Mouse (Mus musculus) ES-E14 (cell line): ENCODE results near the gene Cd2bp2. TPM values are rescaled to one million over a fixed set of nuclear protein-coding genes. Genes with fewer than 3 reads are reported as not detected.

Experiments
- DNase-seq: peaks from one replicate; pipeline ENCODE4 v3.0.0-alpha.2; 2013; ENCODE audit warnings: low read depth, low spot score
- H3K27ac ChIP-seq: 2 replicates; pipeline ENCODE4 v1.5.1; 2012; ENCODE audit warnings: low read depth, mild to moderate bottlenecking, low read length, moderate library complexity, mixed read lengths; ENCODE audit not compliant: poor library complexity, insufficient read depth, severe bottlenecking
- H3K36me3 ChIP-seq: 2 replicates; pipeline ENCODE4 v1.6.1; 2012; ENCODE audit warnings: mild to moderate bottlenecking, low read length, moderate library complexity, mixed read lengths; ENCODE audit not compliant: control insufficient read depth, poor library complexity, insufficient read depth, severe bottlenecking
- H3K4me1 ChIP-seq, 2 experiments: fragments of 150-350 bp in 1 of 2; sonication (generic) in 1 of 2; 2 replicates each; pipeline ENCODE4 v1.6.1; 2012; ENCODE audit warnings: low read length in 2 of 2, mild to moderate bottlenecking in 1 of 2, mixed read lengths in 1 of 2; ENCODE audit not compliant: control insufficient read depth in 2 of 2, insufficient read depth in 2 of 2, poor library complexity in 1 of 2
- H3K4me3 ChIP-seq, 2 experiments: fragments of 150-350 bp in 1 of 2; sonication (generic) in 1 of 2; 2 replicates each; pipeline ENCODE4 v1.5.1; 2012; ENCODE audit warnings: low read length in 2 of 2, low read depth in 1 of 2, mild to moderate bottlenecking in 1 of 2, mixed read lengths in 1 of 2; ENCODE audit not compliant: insufficient read depth in 1 of 2, poor library complexity in 1 of 2, severe bottlenecking in 1 of 2
- H3K9ac ChIP-seq: 2 replicates; pipeline ENCODE4 v1.6.1; 2012; ENCODE audit warnings: low read depth, mild to moderate bottlenecking, low read length, mixed read lengths; ENCODE audit not compliant: poor library complexity, insufficient read depth, severe bottlenecking
- H3K9me3 ChIP-seq: fragments of 150-350 bp; sonication (generic); 2 replicates; pipeline ENCODE4 v1.6.1; 2012; ENCODE audit warnings: low read depth, mild to moderate bottlenecking, low read length; ENCODE audit not compliant: control insufficient read depth, insufficient read depth
- CHD2 ChIP-seq: IDR thresholded peaks from 2 replicates; pipeline ENCODE4 v1.6.1; 2014; ENCODE audit warnings: mild to moderate bottlenecking, low read depth, low read length, inconsistent platforms
- HCFC1 ChIP-seq: IDR thresholded peaks from 2 replicates; pipeline ENCODE4 v1.6.1; 2012; ENCODE audit warnings: low read length, inconsistent platforms, borderline replicate concordance; ENCODE audit not compliant: insufficient read depth
- MAFK ChIP-seq: IDR thresholded peaks from 2 replicates; pipeline ENCODE4 v1.6.1; 2014; ENCODE audit warnings: mild to moderate bottlenecking, low read depth, low read length, inconsistent platforms; ENCODE audit not compliant: insufficient read depth
- ZC3H11A ChIP-seq: IDR thresholded peaks from 2 replicates; pipeline ENCODE4 v1.6.1; 2012; ENCODE audit warnings: low read depth, mild to moderate bottlenecking, inconsistent platforms, low read length, borderline replicate concordance
- ZNF384 ChIP-seq: IDR thresholded peaks from 2 replicates; pipeline ENCODE4 v1.6.1; 2012; ENCODE audit warnings: low read depth, low read length, inconsistent platforms
- in situ Hi-C, 2 experiments: fragments of 600-800 bp; cut with MboI; formaldehyde crosslinking; loops; one replicate each; pipeline ENCODE4 v1.15.1; 2025; ENCODE audit warnings: low sequenced_read_pairs in 2 of 2, inconsistent platforms in 1 of 2; ENCODE audit not compliant: unreplicated experiment in 2 of 2
- total RNA-seq: library from RNA; depleted of rRNA; stranded (reverse); fragments of 300-350 nt; gene quantifications from 2 replicates; pipeline ENCODE4 v1.2.3, GENCODE M21; 2012

Cd2bp2 gene
- total RNA-seq, 1 experiment, result 113 TPM

DNA sequence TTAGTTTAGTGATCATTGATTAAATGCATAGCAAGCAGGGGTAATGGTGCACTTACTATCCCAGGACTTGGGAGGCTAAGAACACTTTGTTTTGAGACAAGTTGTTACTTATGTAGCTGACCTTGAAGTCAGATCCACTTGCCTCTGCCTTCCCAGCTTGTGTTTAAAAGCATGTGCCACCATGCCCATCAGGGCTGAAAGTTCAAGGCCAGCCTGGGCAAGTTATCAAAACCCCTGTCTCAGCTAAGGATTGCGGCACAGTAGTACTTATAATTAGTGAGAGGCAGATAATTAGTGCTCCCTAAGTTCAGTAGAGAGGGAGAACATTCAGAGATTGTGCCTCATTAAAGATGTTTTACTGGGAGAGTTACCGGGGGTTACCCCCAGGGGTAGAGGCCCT, 38.9 kb upstream of the Cd2bp2 start:
- peak overlapping the region; percentile 81 to 83; a peak in 2 of 4 replicates for H3K4me3 ChIP-seq
- H3K9me3 ChIP-seq, result 0 out of 2 replicates have a peak, but pooled peaks cover 2% of the 10 kb centered on the region
- no peak overlapping the region for H3K9ac ChIP-seq
- H3K36me3 ChIP-seq, result peaks cover 43% of the 10 kb centered on the region
- in situ Hi-C loops, result no loop called here
- peaks cover 0 to 11% of the 10 kb centered on the region in 2 experiments; a peak in 2 of 4 replicates for H3K4me1 ChIP-seq
- no peak for DNase-seq
- no peak for TF ChIP-seq ZNF384
- no peak overlapping the region for H3K27ac ChIP-seq

DNA sequence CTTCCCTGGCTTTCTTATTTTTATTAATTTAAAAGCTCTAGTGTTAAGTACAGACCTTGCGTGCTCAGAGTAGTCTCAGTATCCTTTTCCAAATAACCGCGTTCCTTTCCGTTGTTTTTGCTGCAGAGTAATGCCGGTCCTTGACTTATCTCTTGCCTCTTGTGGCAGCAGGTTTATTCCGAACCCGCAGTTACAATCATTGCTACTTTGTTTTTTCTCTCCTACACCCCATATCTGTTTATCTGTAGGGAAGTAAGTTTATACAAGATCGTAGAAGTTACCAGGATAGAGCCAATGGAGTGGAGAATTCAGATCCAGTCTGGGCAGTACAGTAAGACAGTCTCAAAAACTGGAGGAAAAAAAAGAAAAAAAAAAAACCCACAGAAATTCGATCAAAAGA, 37.9 kb upstream of the Cd2bp2 start:
- peak overlapping the region; percentile 94; the same call in 1 of the 2 replicates for H3K27ac ChIP-seq
- peak overlapping the region; percentile 81 to 83 for H3K4me3 ChIP-seq
- H3K36me3 ChIP-seq, result peaks cover 43% of the 10 kb centered on the region
- no peaks in the 10 kb centered on the region for H3K9me3 ChIP-seq
- H3K4me1 ChIP-seq, result peaks cover 0 to 11% of the 10 kb centered on the region in 2 experiments; a peak in 2 of 4 replicates
- no peak for DNase-seq
- in situ Hi-C loops, result no loop called here
- H3K9ac ChIP-seq, result peak overlapping the region; percentile 85; the same call in 1 of the 2 replicates
- no peak for TF ChIP-seq MAFK
- no peak for TF ChIP-seq CHD2
- no peak for TF ChIP-seq ZNF384
- TF ChIP-seq HCFC1, result no peak
- no peak for TF ChIP-seq ZC3H11A

DNA sequence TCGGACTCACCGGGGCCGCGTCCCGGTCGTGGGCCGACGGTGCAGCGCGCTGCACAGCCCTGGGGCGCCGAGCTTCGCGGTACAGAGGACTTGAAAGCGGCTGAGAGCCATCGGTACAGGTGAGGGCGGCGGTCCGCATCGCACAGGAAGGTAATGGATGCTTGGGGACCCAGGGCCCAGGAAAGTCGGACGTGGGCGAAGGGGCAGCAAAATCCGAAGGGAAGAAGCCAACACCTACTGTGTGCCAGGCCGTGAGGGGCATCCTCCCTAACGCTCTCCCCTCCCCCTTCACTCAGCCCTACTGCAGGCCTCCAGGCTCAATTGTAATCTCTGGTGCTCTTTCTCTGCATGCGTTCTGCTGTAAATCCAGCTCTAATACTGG, 37.5 kb upstream of the Cd2bp2 start:
- peaks cover 0 to 11% of the 10 kb centered on the region in 2 experiments; a peak in 2 of 4 replicates for H3K4me1 ChIP-seq
- peak overlapping the region; percentile 94 for H3K27ac ChIP-seq
- no peaks in the 10 kb centered on the region for H3K9me3 ChIP-seq
- peaks cover 43% of the 10 kb centered on the region for H3K36me3 ChIP-seq
- H3K9ac ChIP-seq, result peak overlapping the region; percentile 85
- peak overlapping the region; percentile 81 to 83 for H3K4me3 ChIP-seq
- no peak for DNase-seq
- in situ Hi-C loops, result no loop called here
- TF ChIP-seq CHD2, result no peak

DNA sequence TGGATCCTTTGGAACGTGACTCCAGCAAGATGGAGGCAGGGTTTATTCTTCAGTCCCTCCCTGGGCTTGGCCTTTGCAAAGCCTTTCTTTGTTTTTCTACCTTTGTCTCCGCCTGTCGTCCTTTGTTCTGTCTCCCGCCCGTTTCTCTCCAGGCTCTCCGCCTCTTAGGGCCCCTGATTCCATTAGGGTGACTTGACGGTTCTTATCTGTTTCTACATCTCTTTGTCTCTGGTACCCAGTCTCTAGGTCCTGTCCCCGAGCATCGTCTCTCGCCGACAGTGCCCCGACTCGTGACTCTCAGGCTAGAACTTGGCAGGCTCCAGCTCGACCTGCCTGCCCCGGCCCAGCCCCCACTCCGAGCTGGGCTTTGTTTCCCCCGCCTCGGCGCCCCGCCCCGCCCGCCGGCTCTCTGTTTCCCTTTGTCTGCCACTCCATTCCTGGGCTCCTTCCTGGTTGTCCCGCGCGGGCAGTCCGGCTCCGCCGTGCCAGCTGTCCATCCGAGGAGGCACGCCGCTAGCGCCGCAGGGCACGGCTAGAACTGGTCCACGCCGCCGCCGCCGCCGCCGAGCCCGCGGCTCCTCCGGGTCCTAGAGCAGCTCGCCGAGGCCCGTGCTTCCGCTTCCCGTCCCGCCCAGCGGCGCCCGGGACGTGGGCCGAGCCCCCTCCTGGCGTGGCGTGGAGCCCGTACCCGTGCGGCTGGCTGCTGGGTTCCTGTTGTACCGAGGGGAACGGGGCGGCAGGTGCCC, 36.9 kb upstream of the Cd2bp2 start, which contains the start of the genes Zfp553 and Sept1:
TSS of gene Zfp553 (plus strand) at position 440 of the 746 bp plus-strand sequence.
TSS of gene Sept1 (minus strand) at position 509 of the 746 bp plus-strand sequence.
- H3K9ac ChIP-seq, result peak within 1 kb of the TSS; percentile 85
- H3K9me3 ChIP-seq, result no peaks in the 10 kb centered on the region
- peaks cover 0 to 11% of the 10 kb centered on the region in 2 experiments; a peak in 2 of 4 replicates for H3K4me1 ChIP-seq
- peaks cover 39% of the 10 kb centered on the region for H3K36me3 ChIP-seq
- H3K27ac ChIP-seq, result peak within 1 kb of the TSS; percentile 94
- DNase-seq, result peak; percentile 84
- in situ Hi-C loops, result no loop called here
- TF ChIP-seq ZNF384, result no peak
- no peak for TF ChIP-seq ZC3H11A
- peak; percentile 19 for TF ChIP-seq HCFC1
- TF ChIP-seq CHD2, result no peak
- TF ChIP-seq MAFK, result no peak
- H3K4me3 ChIP-seq, result peak within 1 kb of the TSS; percentile 81 to 83
